Mouse (Mus musculus): Measurements from ENCODE around the gene Sec23ip. TPM values are rescaled to one million over a fixed set of nuclear protein-coding genes. Genes with fewer than 3 reads are reported as not detected.

Gene Sec23ip
- total RNA-seq, 2 experiments from 2014 or later = 41.7 to 46.2 TPM

DNA sequence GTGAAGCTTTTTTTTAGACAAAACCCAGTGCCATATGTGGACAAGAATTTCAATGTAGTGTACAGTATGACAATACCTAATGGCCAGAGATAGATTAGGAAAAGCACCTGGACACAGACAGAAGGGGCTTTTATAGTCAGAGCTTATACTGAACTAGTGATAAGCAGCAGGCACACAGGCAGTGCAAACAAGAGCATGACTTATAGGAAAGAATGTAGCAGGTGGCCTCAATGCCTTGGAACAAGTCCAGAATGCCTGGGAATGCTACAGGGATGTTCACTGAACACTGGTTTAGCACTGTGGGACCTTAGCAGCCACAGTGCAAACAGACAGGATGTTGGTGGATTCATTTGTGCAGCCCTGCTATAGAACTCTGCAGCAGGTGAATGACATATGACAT is 22.0 kb downstream of the Sec23ip start:
- DNase-seq (ENCODE audit: low spot score in 2 of 2) = no peak

DNA sequence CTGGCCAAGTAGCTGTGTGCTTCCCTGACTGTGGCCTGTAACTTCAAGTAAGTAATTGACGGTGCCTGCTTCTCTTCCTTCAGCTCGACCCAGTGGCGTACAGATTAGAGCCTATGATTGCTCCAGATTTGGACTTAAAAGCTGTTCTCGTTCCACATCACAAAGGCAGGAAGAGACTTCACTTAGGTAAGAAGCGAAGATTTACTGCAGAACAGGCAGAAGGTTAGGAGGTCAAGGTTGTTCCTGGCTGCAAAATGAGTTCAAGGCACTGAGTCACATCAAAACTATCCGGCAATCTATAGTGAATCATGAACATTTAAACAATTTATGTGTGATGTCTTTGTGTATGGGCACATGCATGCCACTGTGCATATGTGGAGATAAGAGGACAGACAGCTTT is 32.5 kb downstream of the Sec23ip start:
- DNase-seq (ENCODE audit: low spot score in 2 of 2) = peak in 1 of 2 experiments; percentile 12

DNA sequence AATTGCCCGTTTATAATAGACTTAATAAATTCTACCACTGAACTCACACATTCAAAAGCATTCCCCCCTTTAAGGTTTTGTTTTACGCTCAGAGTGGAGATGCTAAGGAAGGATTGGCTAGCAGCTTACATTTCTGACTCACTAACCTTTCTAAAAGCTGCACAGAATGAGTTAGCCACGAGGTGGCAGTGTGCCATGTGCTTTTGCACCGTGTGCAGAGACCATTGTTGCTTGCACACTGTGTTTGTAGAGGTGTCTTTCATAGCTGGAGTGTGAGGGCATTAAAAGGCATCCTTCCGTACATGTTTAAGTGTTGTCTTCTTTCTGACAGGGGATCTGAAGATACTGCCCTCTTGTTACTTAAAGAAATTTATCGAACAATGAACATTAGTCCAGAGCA is 34.6 kb downstream of the Sec23ip start:
- DNase-seq (ENCODE audit: low spot score in 2 of 2) = peak; percentile 29 to 33

DNA sequence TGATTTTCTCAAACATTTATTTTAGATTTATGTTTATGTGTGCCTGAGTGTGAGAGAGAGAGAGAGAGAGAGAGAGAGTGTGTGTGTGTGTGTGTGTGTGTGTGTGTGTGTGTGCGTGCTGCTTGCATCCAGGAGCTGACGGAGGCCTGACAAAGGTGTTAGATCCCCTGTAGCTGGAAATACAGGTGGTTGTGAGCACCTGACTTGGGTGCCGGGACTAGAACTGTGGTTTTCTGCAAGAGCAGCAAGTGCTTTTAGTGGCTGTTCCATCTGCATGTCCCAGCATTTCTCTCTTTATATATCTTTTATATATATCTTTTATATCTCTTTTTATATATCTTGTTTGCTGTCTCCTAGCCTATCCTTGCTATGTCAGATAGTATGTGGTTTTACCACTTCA is 37.1 kb downstream of the Sec23ip start:
- no peak for DNase-seq (ENCODE audit: low spot score in 2 of 2)

DNA sequence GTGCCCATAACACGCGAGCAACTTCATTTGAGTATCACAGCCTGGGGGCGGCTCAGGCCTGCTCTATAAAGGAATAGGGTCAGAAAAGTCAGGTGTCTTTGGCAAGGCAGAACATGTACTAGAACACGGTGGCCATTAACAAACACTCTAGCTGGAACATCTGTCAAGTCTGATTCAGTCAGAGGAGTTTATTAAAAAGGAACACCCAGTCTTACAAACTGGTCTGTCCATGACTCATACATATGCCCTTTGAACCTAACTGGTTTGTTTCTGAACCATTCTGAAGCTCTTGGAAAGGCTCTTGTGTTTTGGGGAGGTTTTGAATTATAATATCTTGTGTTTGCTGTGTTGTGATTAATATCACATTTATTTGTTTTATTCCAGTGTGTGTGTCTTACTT is 45.3 kb downstream of the Sec23ip start:
- no peak for DNase-seq (ENCODE audit: low spot score in 2 of 2)

DNA sequence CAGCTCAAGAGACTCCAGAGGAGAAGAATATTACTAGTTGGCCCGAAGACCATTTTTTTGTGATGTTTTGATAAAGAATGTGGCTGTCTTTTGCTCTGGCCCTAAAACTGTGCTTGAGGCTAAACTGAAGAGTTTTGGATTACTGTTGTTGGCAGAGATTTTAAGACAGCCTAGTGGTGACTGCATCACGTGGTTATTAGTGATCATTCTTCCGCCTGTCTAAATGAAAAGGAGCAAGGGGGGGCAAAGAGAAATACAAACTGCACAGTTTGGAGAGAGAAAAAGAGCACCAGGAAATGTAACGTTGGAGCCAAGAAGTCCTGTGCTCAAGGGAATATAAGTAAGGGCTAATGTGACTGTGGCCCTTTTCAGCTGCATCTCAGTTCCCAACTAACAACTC is 48.7 kb downstream of the Sec23ip start:
- no peak for DNase-seq (ENCODE audit: low spot score in 2 of 2)

DNA sequence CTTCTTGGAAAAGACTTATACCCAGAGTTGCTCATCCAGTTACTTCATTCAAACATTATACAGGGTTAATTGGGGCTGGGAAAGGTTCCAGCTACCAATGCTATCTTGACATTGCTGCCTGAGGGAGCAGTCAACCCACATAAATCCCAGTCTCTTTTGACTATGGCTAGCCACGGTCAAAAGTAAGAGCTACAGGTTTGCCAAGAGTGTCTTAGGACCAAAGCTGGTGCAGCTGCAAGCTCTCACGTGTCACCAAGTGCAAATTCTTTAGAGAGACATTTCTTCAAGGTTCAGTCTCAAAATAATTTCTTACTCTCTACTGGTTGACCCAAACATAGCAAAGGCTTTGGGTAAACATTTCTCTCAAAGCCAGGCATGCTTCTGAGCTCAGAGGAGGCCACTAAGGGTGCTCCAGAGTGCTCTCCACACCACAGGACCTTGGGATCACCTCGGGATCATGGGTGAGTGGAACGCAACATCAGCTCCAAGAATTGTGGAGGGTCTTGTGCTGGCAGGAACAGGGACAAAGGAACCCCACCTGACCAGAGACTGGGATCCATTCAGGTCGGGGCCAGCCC is 80.3 kb downstream of the Sec23ip start:
- no peak for DNase-seq (ENCODE audit: low spot score in 2 of 2)

DNA sequence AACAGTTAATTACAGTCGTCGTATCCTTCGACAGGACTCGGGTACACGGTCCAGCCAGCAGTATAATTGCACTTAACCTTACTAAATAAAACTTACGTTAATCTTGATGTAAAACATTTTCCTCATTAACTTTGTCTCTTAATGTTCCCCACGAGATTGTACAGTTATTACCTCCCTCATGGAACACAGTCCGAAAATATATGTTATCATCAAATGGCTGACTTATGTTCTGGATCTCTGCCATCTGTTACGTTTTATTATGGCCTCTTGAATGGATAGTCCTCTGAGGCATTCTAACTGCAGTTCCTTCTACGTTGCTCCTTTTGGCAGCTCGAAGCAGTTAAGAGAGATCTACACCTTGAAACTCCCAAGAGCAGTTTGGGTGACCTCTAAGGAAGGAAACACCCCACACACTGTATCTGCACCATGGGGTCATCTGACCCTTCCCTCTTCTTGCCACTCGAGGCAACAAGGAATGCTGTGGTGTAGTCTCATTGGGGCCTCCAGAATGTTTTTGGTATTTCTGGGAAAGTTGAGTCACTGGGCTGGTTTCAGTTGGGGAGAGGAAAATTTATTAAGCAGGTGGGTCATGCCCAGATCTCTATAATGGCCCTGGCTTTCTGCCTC is 87.8 kb downstream of the Sec23ip start:
- no peak for DNase-seq (ENCODE audit: low spot score in 2 of 2)

DNA sequence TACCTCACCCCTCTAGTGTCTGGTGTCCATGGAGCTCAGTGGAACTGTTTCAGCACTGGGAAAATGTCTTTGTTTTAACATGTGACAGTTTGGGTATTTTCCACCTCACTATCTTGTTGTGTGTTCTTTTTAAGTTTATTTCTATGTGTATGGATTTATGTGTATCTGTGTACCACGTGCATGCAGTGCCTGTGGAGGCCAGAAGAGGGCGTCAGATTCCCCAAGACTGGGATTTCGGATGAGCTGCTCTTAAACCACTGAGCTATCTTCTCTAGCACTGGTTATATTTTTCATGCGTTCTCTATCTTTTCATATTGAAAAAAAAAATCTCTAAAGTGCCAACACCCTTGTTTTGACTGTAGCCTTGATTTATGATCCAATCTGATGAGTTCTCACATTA is 88.5 kb downstream of the Sec23ip start:
- DNase-seq (ENCODE audit: low spot score in 2 of 2) = no peak

Small RNA genes lying within 50 kb of the gene (microRNA-seq; reads per million reads assigned to microRNA genes)
- gene Gm25778 (ENCODE audit: borderline number of aligned reads in 2 of 2) = 0 reads per million in 2 experiments

Other genes with a start within 250 kb of the Sec23ip start
- gene Bag3, start 221.3 kb upstream of the Sec23ip start, total RNA-seq (2021) = 100 to 1,000 TPM; 316 to 330 TPM
- gene Inpp5f, start 133.6 kb upstream of the Sec23ip start, total RNA-seq (2021) = 10 to 100 TPM; 14.9 to 19.0 TPM
- 10 to 100 TPM; 29.4 to 34.5 TPM for gene Mcmbp, start 4.4 kb upstream of the Sec23ip start, total RNA-seq (2021)

Measured in adrenal gland, adult 18-20 months (tissue).